ENCODE assay signal across 8 mouse cellular contexts in genomic region chr15:98772511-98773211, GRCm38 (mm10). TPM values are rescaled to one million over a fixed set of nuclear protein-coding genes. Genes with fewer than 3 reads are reported as not detected.
DNase-seq lines count a peak whose midpoint lies in the region; ATAC-seq and TF ChIP-seq lines count a peak whose summit lies in the region.

No protein-coding gene starts in this region.

- H3K9ac ChIP-seq in ES-E14 (ENCODE audit: insufficient read depth, low read depth, low read length, poor library complexity, severe bottlenecking), result peak overlapping the region; percentile 22; the same call in 1 of the 2 replicates
- H3K9ac ChIP-seq in forebrain, embryonic 15.5 days (replicated peaks), result no peak overlapping the region
- H3K9ac ChIP-seq in limb, embryonic 13.5 days, result peak overlapping the region; percentile 54
- H3K9ac ChIP-seq in midbrain, embryonic 14.5 days (replicated peaks; ENCODE audit: low read length), result peak overlapping the region; percentile 17; the same call in 1 of the 2 replicates

- H3K4me3 ChIP-seq in ES-E14 (ENCODE audit: insufficient read depth in 1 of 2, low read depth in 1 of 2, low read length in 2 of 2, poor library complexity in 1 of 2, severe bottlenecking in 1 of 2), result peak overlapping the region; percentile 26 to 33; a peak in 3 of 4 replicates
- peak overlapping the region; percentile 23 for H3K4me3 ChIP-seq in forebrain, embryonic 15.5 days
- H3K4me3 ChIP-seq in limb, embryonic 13.5 days, result peak overlapping the region; percentile 39
- peak overlapping the region; percentile 24 for H3K4me3 ChIP-seq in midbrain, embryonic 14.5 days (replicated peaks; ENCODE audit: low read depth, low read length)

- H3K27me3 ChIP-seq in forebrain, embryonic 15.5 days, result peaks cover 79% of the 10 kb centered on the region
- H3K27me3 ChIP-seq in limb, embryonic 13.5 days, result peaks cover 100% of the 10 kb centered on the region
- H3K27me3 ChIP-seq in midbrain, embryonic 14.5 days (ENCODE audit: control insufficient read depth, insufficient read depth, low read length), result peaks cover 85% of the 10 kb centered on the region

- H3K9me3 ChIP-seq in ES-E14 (ENCODE audit: control insufficient read depth, insufficient read depth, low read depth, low read length), result no peaks in the 10 kb centered on the region
- no peaks in the 10 kb centered on the region for H3K9me3 ChIP-seq in forebrain, embryonic 15.5 days
- H3K9me3 ChIP-seq in limb, embryonic 13.5 days, result no peaks in the 10 kb centered on the region
- H3K9me3 ChIP-seq in midbrain, embryonic 14.5 days (ENCODE audit: control insufficient read depth, low read length), result no peaks in the 10 kb centered on the region

- H3K36me3 ChIP-seq in ES-E14 (ENCODE audit: control insufficient read depth, insufficient read depth, low read length, poor library complexity, severe bottlenecking), result no peaks in the 10 kb centered on the region
- no peaks in the 10 kb centered on the region for H3K36me3 ChIP-seq in forebrain, embryonic 15.5 days
- H3K36me3 ChIP-seq in limb, embryonic 13.5 days, result no peaks in the 10 kb centered on the region
- no peaks in the 10 kb centered on the region for H3K36me3 ChIP-seq in midbrain, embryonic 14.5 days (ENCODE audit: control insufficient read depth, insufficient read depth, low read length)

- H3K27ac ChIP-seq in ES-E14 (ENCODE audit: insufficient read depth, low read depth, low read length, poor library complexity, severe bottlenecking), result no peak overlapping the region
- no peak overlapping the region for H3K27ac ChIP-seq in forebrain, embryonic 15.5 days (replicated peaks)
- H3K27ac ChIP-seq in limb, embryonic 13.5 days, result no peak overlapping the region
- H3K27ac ChIP-seq in midbrain, embryonic 14.5 days (replicated peaks; ENCODE audit: low read depth, low read length), result no peak overlapping the region

- 3% methylated on average over 36 of the region's 36 CpGs for WGBS in forebrain, embryonic 15.5 days
- WGBS in limb, embryonic 13.5 days, result 4% methylated on average over 36 of the region's 36 CpGs
- WGBS in midbrain, embryonic 14.5 days, result 4% methylated on average over 36 of the region's 36 CpGs

- DNase-seq in adrenal gland, postnatal 10 days, result peak; percentile 44
- DNase-seq in adrenal gland, postnatal 4 days (ENCODE audit: low spot score in 2 of 2), result no peak
- DNase-seq in ES-E14 (ENCODE audit: low read depth, low spot score), result no peak
- peak; percentile 44 for DNase-seq in midbrain, embryonic 14.5 days
- DNase-seq in ovary, postnatal 14 days (ENCODE audit: low spot score), result no peak
- no peak for DNase-seq in gastrocnemius, postnatal 4 days (ENCODE audit: low spot score in 2 of 2)

- H3K4me1 ChIP-seq in ES-E14 (ENCODE audit: control insufficient read depth in 2 of 2, insufficient read depth in 2 of 2, low read length in 2 of 2, poor library complexity in 1 of 2), result peaks cover 0 to 14% of the 10 kb centered on the region in 2 experiments; a peak in 2 of 4 replicates
- peaks cover 23% of the 10 kb centered on the region for H3K4me1 ChIP-seq in forebrain, embryonic 15.5 days
- H3K4me1 ChIP-seq in limb, embryonic 13.5 days, result peaks cover 47% of the 10 kb centered on the region
- peaks cover 20% of the 10 kb centered on the region for H3K4me1 ChIP-seq in midbrain, embryonic 14.5 days (ENCODE audit: control insufficient read depth, insufficient read depth, low read length)

- in situ Hi-C loops in ES-E14 (cut with MboI; ENCODE audit: low sequenced_read_pairs in 2 of 2, unreplicated experiment in 2 of 2), result no loop called here

- ATAC-seq in forebrain, embryonic 15.5 days (replicated peaks), result no peak
- ATAC-seq in limb, embryonic 13.5 days (ENCODE audit: low FRiP score, low read depth), result no peak
- no peak for ATAC-seq in midbrain, embryonic 14.5 days (ENCODE audit: low FRiP score, low TSS enrichment)

- peak overlapping the region; percentile 38 for H3K4me2 ChIP-seq in forebrain, embryonic 15.5 days (replicated peaks)
- H3K4me2 ChIP-seq in limb, embryonic 13.5 days (replicated peaks), result peak overlapping the region; percentile 60
- H3K4me2 ChIP-seq in midbrain, embryonic 14.5 days (ENCODE audit: low read length), result peak overlapping the region; percentile 41

TF ChIP-seq in ES-E14, 5 proteins besides CTCF, POLR2A, EP300 and RAD21:
- no peak for TF ChIP-seq ZNF384 (IDR thresholded peaks at IDR 0.05; ENCODE audit: low read depth, low read length)
- TF ChIP-seq HCFC1 (IDR thresholded peaks at IDR 0.05; ENCODE audit: borderline replicate concordance, insufficient read depth, low read length), result no peak
- TF ChIP-seq MAFK (IDR thresholded peaks at IDR 0.05; ENCODE audit: insufficient read depth, low read depth, low read length), result no peak
- no peak for TF ChIP-seq CHD2 (IDR thresholded peaks at IDR 0.05; ENCODE audit: low read depth, low read length)
- no peak for TF ChIP-seq ZC3H11A (IDR thresholded peaks at IDR 0.05; ENCODE audit: borderline replicate concordance, low read depth, low read length)

RNA-seq across cellular contexts. Expression of gene Wnt10b, which starts 5.3 kb away (rescaled TPM):
- 1 to 10 TPM in 1 of 2 experiments, under 1 TPM in 1; 0.96 to 1.1 TPM for total RNA-seq in adrenal gland, postnatal 10 days (2021)
- total RNA-seq in adrenal gland, postnatal 4 days (2021), result 1 to 10 TPM in 1 of 2 experiments, under 1 TPM in 1; 0.68 to 1.2 TPM
- total RNA-seq in ES-E14 (2012; rRNA removed), result 1.1 and 1.3 TPM in 2 replicates
- not detected in 2 replicates for polyA plus RNA-seq in forebrain, embryonic 15.5 days (2015; fragmentation: Nextera tagmentation; extraction: Ambion mirVana)
- polyA plus RNA-seq in limb, embryonic 13.5 days (2015; fragmentation: Nextera tagmentation; extraction: Ambion mirVana), result 2.1 and 2.4 TPM in 2 replicates
- not detected in 2 replicates for polyA plus RNA-seq in midbrain, embryonic 14.5 days (2014; fragmentation: Nextera tagmentation; extraction: Ambion mirVana)
- 1 to 10 TPM; 2.7 TPM for total RNA-seq in gastrocnemius, postnatal 4 days (2021)

RNA-seq across cellular contexts. Expression of gene Arf3, which starts 9.6 kb away (rescaled TPM):
- 10 to 100 TPM; 92.4 to 94.7 TPM for total RNA-seq in adrenal gland, postnatal 10 days (2021)
- 100 to 1,000 TPM; 124 to 135 TPM for total RNA-seq in adrenal gland, postnatal 4 days (2021)
- 26.2 and 41.2 TPM in 2 replicates for total RNA-seq in ES-E14 (2012; rRNA removed)
- polyA plus RNA-seq in forebrain, embryonic 15.5 days (2015; fragmentation: Nextera tagmentation; extraction: Ambion mirVana), result 82.3 and 88.2 TPM in 2 replicates
- 39.1 and 41.0 TPM in 2 replicates for polyA plus RNA-seq in limb, embryonic 13.5 days (2015; fragmentation: Nextera tagmentation; extraction: Ambion mirVana)
- polyA plus RNA-seq in midbrain, embryonic 14.5 days (2014; fragmentation: Nextera tagmentation; extraction: Ambion mirVana), result 57.5 and 63.3 TPM in 2 replicates
- total RNA-seq in gastrocnemius, postnatal 4 days (2021), result 10 to 100 TPM; 30.8 to 31.7 TPM

RNA-seq across cellular contexts. Expression of gene Wnt1, which starts 17.0 kb away (rescaled TPM):
- under 1 TPM in 1 of 2 experiments, not detected in 1; 0.12 TPM for total RNA-seq in adrenal gland, postnatal 10 days (2021)
- total RNA-seq in adrenal gland, postnatal 4 days (2021), result not detected
- not detected in 2 replicates for total RNA-seq in ES-E14 (2012; rRNA removed)
- 0.19 and 0.25 TPM in 2 replicates for polyA plus RNA-seq in forebrain, embryonic 15.5 days (2015; fragmentation: Nextera tagmentation; extraction: Ambion mirVana)
- polyA plus RNA-seq in limb, embryonic 13.5 days (2015; fragmentation: Nextera tagmentation; extraction: Ambion mirVana), result not detected in 2 replicates
- polyA plus RNA-seq in midbrain, embryonic 14.5 days (2014; fragmentation: Nextera tagmentation; extraction: Ambion mirVana), result 1.3 and 4.1 TPM in 2 replicates
- total RNA-seq in gastrocnemius, postnatal 4 days (2021), result under 1 TPM; 0.15 to 0.21 TPM

RNA-seq across cellular contexts. Expression of gene Ddn, which starts 36.6 kb away (rescaled TPM):
- under 1 TPM; 0.09 to 0.21 TPM for total RNA-seq in adrenal gland, postnatal 10 days (2021)
- total RNA-seq in adrenal gland, postnatal 4 days (2021), result 1 to 10 TPM in 1 of 2 experiments, under 1 TPM in 1; 0.76 to 4.2 TPM
- 0.11 and 0.22 TPM in 2 replicates for total RNA-seq in ES-E14 (2012; rRNA removed)
- polyA plus RNA-seq in forebrain, embryonic 15.5 days (2015; fragmentation: Nextera tagmentation; extraction: Ambion mirVana), result 0.46 and 0.47 TPM in 2 replicates
- polyA plus RNA-seq in limb, embryonic 13.5 days (2015; fragmentation: Nextera tagmentation; extraction: Ambion mirVana), result 0.05 TPM in 1 of 2 replicates, not detected in the other
- 0.57 and 0.66 TPM in 2 replicates for polyA plus RNA-seq in midbrain, embryonic 14.5 days (2014; fragmentation: Nextera tagmentation; extraction: Ambion mirVana)
- total RNA-seq in gastrocnemius, postnatal 4 days (2021), result 1 to 10 TPM; 1.8 TPM

RNA-seq across cellular contexts. Expression of gene Fkbp11, which starts 44.7 kb away (rescaled TPM):
- 10 to 100 TPM in 1 of 2 experiments, 1 to 10 TPM in 1; 8.8 to 11.9 TPM for total RNA-seq in adrenal gland, postnatal 10 days (2021)
- 10 to 100 TPM; 15.9 to 19.1 TPM for total RNA-seq in adrenal gland, postnatal 4 days (2021)
- 105 and 119 TPM in 2 replicates for total RNA-seq in ES-E14 (2012; rRNA removed)
- 3.5 and 3.6 TPM in 2 replicates for polyA plus RNA-seq in forebrain, embryonic 15.5 days (2015; fragmentation: Nextera tagmentation; extraction: Ambion mirVana)
- polyA plus RNA-seq in limb, embryonic 13.5 days (2015; fragmentation: Nextera tagmentation; extraction: Ambion mirVana), result 50.8 and 51.5 TPM in 2 replicates
- polyA plus RNA-seq in midbrain, embryonic 14.5 days (2014; fragmentation: Nextera tagmentation; extraction: Ambion mirVana), result 1.7 and 3.8 TPM in 2 replicates
- total RNA-seq in gastrocnemius, postnatal 4 days (2021), result 10 to 100 TPM; 16.6 to 17.2 TPM

Comparison
In these comparisons a context has a peak if more than half of its experiments do, and no peak if none do; other contexts are left out.
1. DNase-seq: peak in adrenal gland, postnatal 10 days (single experiment) and midbrain, embryonic 14.5 days (single experiment); none in adrenal gland, postnatal 4 days (0 of 2), ES-E14 (single experiment), ovary, postnatal 14 days (single experiment) and gastrocnemius, postnatal 4 days (0 of 2).
2. Peak in every context shown above with its lines, with median percentiles within 50 percentile points of each other: H3K4me3 ChIP-seq and H3K4me2 ChIP-seq.